Mouse (Mus musculus): ENCODE results near the gene Nipal4. TPM values are rescaled to one million over a fixed set of nuclear protein-coding genes. Genes with fewer than 3 reads are reported as not detected.

Gene Nipal4
- polyA plus RNA-seq, 1 experiment from 2014 or later = 0.31 TPM

GRCm38 (mm10) chr11:46107046-46107445 lies 59.3 kb downstream of the Nipal4 start:
- no peak for ATAC-seq (ENCODE audit: low FRiP score)
- 90% methylated on average over 1 of the region's 1 CpGs for WGBS
- Histone ChIP-seq H3K4me1 (replicated peaks) (peaks cover 9% of the 10 kb centered on the region; the same call in 1 of the 2 replicates), H3K4me3 (no peak overlapping the region), H3K36me3 (peaks cover 12% of the 10 kb centered on the region), H3K9ac (no peak overlapping the region), H3K27me3 (no peaks in the 10 kb centered on the region), H3K4me2 (no peak overlapping the region), H3K27ac (no peak overlapping the region), H3K9me3 (no peaks in the 10 kb centered on the region)

GRCm38 (mm10) chr11:46102107-46102506 lies 64.2 kb downstream of the Nipal4 start:
- Histone ChIP-seq H3K4me2 (no peak overlapping the region), H3K4me3 (no peak overlapping the region), H3K27me3 (no peaks in the 10 kb centered on the region), H3K9me3 (no peaks in the 10 kb centered on the region), H3K9ac (no peak overlapping the region), H3K27ac (no peak overlapping the region), H3K36me3 (peaks cover 47% of the 10 kb centered on the region), H3K4me1 (replicated peaks) (peaks cover 6% of the 10 kb centered on the region; the same call in 1 of the 2 replicates)
- no peak for ATAC-seq (ENCODE audit: low FRiP score)
- 76% methylated on average over 5 of the region's 6 CpGs for WGBS

Small RNAs within 50 kb of the gene (microRNA-seq; reads per million reads assigned to microRNA genes)
- gene Mir7239 = not detected
- not detected for gene Mir8100

Other genes starting within 250 kb of the Nipal4 start
- 15.1 and 15.8 TPM in 2 replicates for gene Lsm11, start 221.6 kb downstream of the Nipal4 start, polyA plus RNA-seq (2015; fragmentation: Nextera tagmentation; extraction: Ambion mirVana)
- 10.4 and 12.0 TPM in 2 replicates for gene Thg1l, start 211.0 kb downstream of the Nipal4 start, polyA plus RNA-seq (2015; fragmentation: Nextera tagmentation; extraction: Ambion mirVana)
- 0.10 and 0.17 TPM in 2 replicates for gene Sox30, start 186.2 kb downstream of the Nipal4 start, polyA plus RNA-seq (2015; fragmentation: Nextera tagmentation; extraction: Ambion mirVana)
- 5.0 and 7.9 TPM in 2 replicates for gene Gm12166, start 114.2 kb downstream of the Nipal4 start, polyA plus RNA-seq (2015; fragmentation: Nextera tagmentation; extraction: Ambion mirVana)
- gene Adam19, start 110.5 kb downstream of the Nipal4 start, polyA plus RNA-seq (2015; fragmentation: Nextera tagmentation; extraction: Ambion mirVana) = 13.2 and 14.9 TPM in 2 replicates
- gene Fndc9, start 69.0 kb upstream of the Nipal4 start, polyA plus RNA-seq (2015; fragmentation: Nextera tagmentation; extraction: Ambion mirVana) = 1.7 TPM in 2 replicates
- 74.9 and 83.6 TPM in 2 replicates for gene Cyfip2, start 146.4 kb upstream of the Nipal4 start, polyA plus RNA-seq (2015; fragmentation: Nextera tagmentation; extraction: Ambion mirVana)
- not detected in 2 replicates for gene Itk, start 223.0 kb upstream of the Nipal4 start, polyA plus RNA-seq (2015; fragmentation: Nextera tagmentation; extraction: Ambion mirVana)
- not detected in 2 replicates for gene Fam71b, start 230.1 kb upstream of the Nipal4 start, polyA plus RNA-seq (2015; fragmentation: Nextera tagmentation; extraction: Ambion mirVana)